Mouse (Mus musculus): Measurements from ENCODE around the gene Chchd6. TPM values are rescaled to one million over a fixed set of nuclear protein-coding genes. Genes with fewer than 3 reads are reported as not detected.

Chchd6 gene
- total RNA-seq, 1 experiment from 2014 or later: 0.29 TPM

GRCm38 (mm10) chr6:89389771-89390170 is 205.7 kb downstream of the Chchd6 start:
- ATAC-seq (replicated peaks; ENCODE audit: insufficient number of reproducible peaks, low FRiP score, low TSS enrichment, poor library complexity, severe bottlenecking): no peak

DNA sequence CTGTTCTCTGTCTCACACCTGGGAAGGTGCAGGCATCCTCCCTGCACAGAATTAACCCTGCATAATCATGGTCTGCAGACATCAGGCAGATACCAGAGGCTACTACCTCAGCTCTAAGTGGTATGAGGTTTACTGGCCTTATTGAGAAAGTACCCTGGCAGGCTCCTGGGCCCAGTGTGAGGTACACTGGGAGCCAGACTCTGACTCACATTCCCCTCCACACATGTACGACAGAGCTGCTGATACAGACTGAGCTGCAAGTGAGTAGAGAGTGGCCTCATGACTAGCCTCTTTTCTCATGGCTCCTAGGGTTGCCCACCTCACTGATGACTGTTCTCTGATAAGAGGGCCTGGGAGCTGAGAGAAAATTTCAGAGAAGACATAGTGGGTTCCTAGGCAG is 208.5 kb downstream of the Chchd6 start:
- no peak for ATAC-seq (replicated peaks; ENCODE audit: insufficient number of reproducible peaks, low FRiP score, low TSS enrichment, poor library complexity, severe bottlenecking)

GRCm38 (mm10) chr6:89384699-89385098 is 210.8 kb downstream of the Chchd6 start:
- ATAC-seq (replicated peaks; ENCODE audit: insufficient number of reproducible peaks, low FRiP score, low TSS enrichment, poor library complexity, severe bottlenecking): no peak

- no peak for ATAC-seq (replicated peaks; ENCODE audit: insufficient number of reproducible peaks, low FRiP score, low TSS enrichment, poor library complexity, severe bottlenecking)
Observed at GRCm38 (mm10) chr6:89381851-89382250, 213.6 kb downstream of the Chchd6 start.

DNA sequence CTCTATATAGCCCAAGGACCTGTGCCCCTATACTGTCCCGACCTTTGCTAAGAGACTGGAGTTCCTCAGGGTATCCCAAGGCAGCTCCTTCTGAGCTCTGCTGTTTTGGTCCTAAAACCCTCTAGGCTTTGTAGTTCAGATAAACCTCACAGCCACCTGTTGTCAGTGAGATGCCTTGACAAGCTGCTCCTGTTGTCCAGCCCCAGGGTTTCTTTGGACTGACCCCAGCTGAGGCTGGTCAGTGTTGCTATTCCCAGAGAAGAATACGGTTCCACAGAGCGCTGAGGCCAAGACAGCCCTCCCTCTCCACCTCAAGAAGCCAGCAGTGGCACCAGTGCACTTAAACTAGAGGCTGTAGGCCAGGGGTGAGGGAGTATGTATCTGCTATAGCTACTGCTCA is 214.3 kb downstream of the Chchd6 start:
- ATAC-seq (replicated peaks; ENCODE audit: insufficient number of reproducible peaks, low FRiP score, low TSS enrichment, poor library complexity, severe bottlenecking): no peak

DNA sequence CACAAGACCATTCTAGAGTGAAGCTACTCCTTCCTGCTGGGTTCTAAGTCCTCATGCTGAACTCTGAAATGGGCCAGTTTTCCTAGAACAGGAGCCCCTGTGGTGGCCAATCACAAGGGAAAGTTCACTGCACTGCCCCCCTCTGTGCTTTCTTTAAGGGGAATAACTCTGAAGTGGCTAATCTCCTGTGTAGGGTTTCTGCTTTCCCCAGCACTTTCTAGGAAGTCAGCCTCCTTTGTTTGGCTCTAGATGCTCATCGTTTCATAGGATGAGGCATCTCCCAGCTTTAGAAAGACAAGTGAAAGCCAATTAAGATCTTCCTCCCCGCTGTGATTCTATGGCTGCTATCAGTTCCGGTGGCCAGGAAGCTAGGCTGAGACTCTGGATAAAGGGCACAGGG is 214.7 kb downstream of the Chchd6 start:
- ATAC-seq (replicated peaks; ENCODE audit: insufficient number of reproducible peaks, low FRiP score, low TSS enrichment, poor library complexity, severe bottlenecking): no peak

DNA sequence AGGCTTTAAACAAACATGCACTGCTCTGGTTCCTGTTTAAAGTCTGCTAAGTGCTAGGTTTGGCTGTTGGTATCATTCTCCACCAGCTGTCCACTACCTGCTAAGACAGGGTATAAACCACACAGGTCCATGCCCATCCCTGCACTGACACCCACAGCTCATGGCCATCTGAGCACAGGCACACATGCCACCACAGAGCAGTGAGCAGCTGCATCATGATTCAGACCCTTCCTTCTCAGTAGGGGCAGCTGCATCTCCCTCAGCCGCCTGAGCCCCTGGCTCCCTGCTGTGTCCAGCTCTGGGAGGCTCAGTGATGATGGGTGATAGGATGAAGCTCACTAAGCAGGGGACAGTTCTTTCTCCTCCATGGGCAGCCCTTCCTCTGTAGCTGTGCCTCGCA is 217.2 kb downstream of the Chchd6 start:
- ATAC-seq (replicated peaks; ENCODE audit: insufficient number of reproducible peaks, low FRiP score, low TSS enrichment, poor library complexity, severe bottlenecking): no peak

- no peak for ATAC-seq (replicated peaks; ENCODE audit: insufficient number of reproducible peaks, low FRiP score, low TSS enrichment, poor library complexity, severe bottlenecking)
Observed at GRCm38 (mm10) chr6:89368812-89369211, 226.6 kb downstream of the Chchd6 start.

- no peak for ATAC-seq (replicated peaks; ENCODE audit: insufficient number of reproducible peaks, low FRiP score, low TSS enrichment, poor library complexity, severe bottlenecking)
Observed at GRCm38 (mm10) chr6:89364342-89364741, 231.1 kb downstream of the Chchd6 start.

DNA sequence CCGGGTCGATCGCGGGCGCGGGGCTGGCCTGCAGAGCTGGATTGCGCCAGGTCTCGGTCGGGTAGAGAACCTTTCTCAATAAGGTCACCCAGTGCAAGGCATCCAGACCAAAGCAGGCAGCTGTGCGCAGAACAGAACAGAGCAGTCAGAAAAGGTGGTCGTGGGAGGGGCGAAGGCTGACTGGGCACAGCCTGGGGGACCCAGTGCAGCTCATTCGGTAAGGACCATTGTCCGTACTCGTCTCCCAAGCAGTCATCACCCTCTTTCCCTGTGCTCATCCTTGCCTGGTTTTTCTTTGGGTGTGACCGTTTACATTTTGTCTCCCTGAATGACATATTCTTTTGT is 232.4 kb downstream of the Chchd6 start:
- no peak for ATAC-seq (replicated peaks; ENCODE audit: insufficient number of reproducible peaks, low FRiP score, low TSS enrichment, poor library complexity, severe bottlenecking)

DNA sequence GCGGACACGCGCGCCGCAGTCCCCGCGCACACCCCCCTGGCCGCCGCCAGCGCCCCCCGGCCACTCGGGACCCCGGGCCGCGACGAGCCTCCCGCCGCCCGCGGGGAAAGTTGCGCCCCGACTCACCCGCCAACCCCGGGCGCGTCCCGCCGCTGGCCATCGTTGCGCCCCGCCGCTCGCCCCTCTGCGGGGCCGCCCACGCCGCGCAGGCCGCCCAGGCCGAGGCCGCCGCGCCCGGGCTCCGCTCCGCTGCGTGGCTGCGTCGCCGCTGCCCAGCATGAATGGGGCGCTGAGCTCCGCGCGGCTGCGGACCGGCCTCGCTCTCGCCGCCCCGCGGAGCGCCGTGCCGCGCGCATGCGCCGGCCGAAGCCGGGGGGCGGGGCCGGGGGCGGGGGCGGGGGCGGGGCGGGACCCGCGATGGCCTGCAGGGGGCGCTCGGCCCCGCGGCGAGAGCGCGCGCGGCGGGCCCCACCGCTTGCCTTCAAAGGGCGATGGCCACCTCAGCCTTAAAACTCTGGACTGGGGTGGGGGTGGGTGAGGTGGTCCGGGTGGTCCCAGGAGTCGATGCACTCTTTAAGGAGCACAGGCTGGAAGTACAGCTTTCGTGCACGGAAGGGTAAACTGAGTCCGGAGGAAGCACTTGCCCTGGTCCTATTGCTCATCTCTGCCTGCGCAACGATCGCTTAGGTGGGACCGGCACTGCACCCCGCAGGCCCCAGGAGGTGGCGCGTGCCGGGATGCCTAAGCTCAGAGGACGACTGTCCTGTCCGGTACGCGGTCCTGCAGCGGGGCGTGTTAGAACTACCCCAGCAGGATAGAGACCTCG is 233.0 kb downstream of the Chchd6 start, which contains the start of gene Plxna1:
TSS of gene Plxna1 (minus strand) at position 340 of the 826 bp plus-strand sequence.
- ATAC-seq (replicated peaks; ENCODE audit: insufficient number of reproducible peaks, low FRiP score, low TSS enrichment, poor library complexity, severe bottlenecking): no peak

DNA sequence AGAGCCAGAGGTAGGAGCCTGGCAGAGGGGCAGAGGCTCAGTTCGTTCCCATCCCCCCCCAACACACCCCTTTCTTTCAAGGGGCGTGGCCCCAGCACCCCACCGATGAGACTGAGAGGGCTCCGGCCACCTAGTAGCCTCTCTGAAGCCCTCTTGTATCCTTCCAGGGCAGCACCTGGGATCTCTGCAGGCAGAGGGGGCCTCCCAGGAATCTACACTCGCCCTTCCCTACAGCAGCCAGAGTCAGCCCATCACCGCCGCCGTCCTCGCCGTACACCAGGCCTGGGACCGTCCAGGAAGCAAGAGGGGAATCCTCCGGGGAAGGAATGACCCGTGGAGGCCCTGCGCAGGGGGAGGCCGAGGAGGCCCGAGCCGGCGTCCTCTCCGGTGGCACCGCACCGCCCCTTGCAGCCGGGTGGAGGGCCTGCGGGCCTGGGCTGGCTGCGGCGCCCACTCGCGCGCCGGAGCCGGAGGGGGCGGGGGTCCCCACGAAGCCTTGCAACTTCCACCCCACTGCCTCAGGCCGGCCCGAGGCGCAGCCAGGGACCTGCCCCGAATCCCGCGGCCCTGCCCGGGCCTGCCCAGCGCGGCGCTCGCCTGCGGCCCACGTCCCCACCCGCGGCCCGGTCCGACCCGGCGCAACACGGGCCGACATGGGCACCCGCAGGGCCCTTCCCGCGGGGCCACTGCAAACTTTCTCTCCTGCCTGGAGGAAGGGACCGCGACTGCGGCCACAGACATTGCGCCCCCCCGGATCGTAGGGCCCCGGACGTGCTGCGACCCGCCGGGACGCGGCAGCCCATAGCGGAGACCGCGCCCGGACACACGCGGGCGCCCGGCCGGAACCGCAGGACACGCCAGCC is 233.8 kb downstream of the Chchd6 start:
- ATAC-seq (replicated peaks; ENCODE audit: insufficient number of reproducible peaks, low FRiP score, low TSS enrichment, poor library complexity, severe bottlenecking): no peak

DNA sequence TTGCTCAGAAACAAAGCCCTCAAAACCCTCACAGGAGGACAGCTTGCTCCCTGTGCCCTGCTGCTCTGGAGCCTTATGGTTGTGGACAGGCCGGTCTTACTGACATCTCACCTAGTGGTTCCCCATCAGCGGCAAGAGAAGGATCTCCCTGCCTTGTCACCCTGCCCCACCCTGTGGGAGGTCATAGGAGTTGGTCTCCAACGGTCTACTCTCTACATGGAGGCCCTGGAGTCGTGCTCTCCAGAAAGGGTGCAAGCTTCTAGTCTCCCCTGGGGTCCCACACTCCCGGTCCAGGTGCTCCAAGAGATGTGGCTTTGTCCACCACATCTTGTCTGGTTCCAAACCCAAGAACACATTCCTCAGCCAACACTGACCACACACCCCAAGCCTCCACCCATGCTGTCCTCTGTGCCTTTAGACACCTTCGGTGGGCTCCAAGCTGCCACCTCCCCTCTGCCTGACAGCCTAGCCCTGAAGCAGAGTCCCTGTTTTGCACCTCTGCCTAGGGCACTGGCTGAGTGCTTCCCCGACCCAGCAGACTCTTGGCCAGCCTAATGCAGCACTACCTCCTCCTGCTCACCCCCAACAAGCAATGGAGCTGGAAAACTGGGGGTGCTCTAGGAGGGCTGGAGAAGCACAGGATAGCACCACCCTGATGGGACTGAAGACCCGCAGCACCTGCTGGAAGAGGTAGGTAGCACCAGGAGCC is 234.6 kb downstream of the Chchd6 start:
- ATAC-seq (replicated peaks; ENCODE audit: insufficient number of reproducible peaks, low FRiP score, low TSS enrichment, poor library complexity, severe bottlenecking): no peak; the same call in 1 of the 2 replicates

- no peak for ATAC-seq (replicated peaks; ENCODE audit: insufficient number of reproducible peaks, low FRiP score, low TSS enrichment, poor library complexity, severe bottlenecking)
Observed at GRCm38 (mm10) chr6:89359771-89360708, 235.4 kb downstream of the Chchd6 start.

GRCm38 (mm10) chr6:89359192-89359591 is 236.3 kb downstream of the Chchd6 start:
- no peak for ATAC-seq (replicated peaks; ENCODE audit: insufficient number of reproducible peaks, low FRiP score, low TSS enrichment, poor library complexity, severe bottlenecking)

- ATAC-seq (replicated peaks; ENCODE audit: insufficient number of reproducible peaks, low FRiP score, low TSS enrichment, poor library complexity, severe bottlenecking): no peak
Observed at GRCm38 (mm10) chr6:89355661-89356060, 239.8 kb downstream of the Chchd6 start.

DNA sequence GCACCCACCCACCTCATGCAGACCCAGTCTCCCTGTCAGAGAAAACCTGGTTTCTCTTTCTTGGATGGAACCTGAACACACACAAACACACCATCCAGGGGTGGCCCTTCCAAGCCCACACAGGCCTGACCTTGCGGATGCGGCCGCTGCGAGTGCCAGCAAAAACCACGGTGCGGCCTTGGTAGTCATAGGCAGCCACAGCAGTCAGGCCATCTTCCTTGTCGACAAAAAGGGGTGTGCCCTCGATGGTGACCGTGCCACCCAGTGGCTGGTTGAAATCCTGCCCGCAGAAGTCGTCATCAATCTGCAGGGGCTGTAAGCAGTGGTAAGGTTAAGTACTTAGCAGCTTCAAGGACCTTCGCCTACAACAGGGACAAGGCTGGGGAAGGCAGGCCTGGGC is 240.7 kb downstream of the Chchd6 start:
- ATAC-seq (replicated peaks; ENCODE audit: insufficient number of reproducible peaks, low FRiP score, low TSS enrichment, poor library complexity, severe bottlenecking): no peak

DNA sequence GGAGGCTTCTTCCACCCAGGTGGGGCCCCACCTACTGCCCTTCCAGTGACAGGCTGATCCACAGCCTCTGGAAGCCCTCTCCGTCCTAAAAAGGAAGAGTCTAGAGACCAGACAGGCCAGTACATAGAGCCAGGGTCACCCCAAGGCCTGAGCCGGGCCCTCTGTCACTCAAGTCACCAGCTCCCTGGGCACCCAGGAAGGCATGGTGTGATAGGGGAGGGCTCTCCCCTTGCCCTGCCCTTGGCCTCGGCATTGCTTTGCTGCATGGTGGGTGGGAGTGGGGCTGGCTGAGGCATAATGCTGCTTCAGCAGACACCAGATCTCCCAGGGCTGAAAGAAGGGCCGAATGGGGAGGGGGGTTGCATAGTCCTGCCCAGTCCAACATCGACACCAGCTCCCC is 241.4 kb downstream of the Chchd6 start:
- no peak for ATAC-seq (replicated peaks; ENCODE audit: insufficient number of reproducible peaks, low FRiP score, low TSS enrichment, poor library complexity, severe bottlenecking)
